Mouse (Mus musculus) liver, adult 2 months (tissue): Measurements from ENCODE around the gene Topors. TPM values are rescaled to one million over a fixed set of nuclear protein-coding genes. Genes with fewer than 3 reads are reported as not detected.

Source experiments
- DNase-seq: peaks from one replicate; pipeline ENCODE4 v3.0.0-alpha.2; 2011; ENCODE audit warnings: low read depth, low spot score; ENCODE audit errors: extremely low read depth
- H3K27ac ChIP-seq: fragments of 200-500 bp; replicated peaks from 2 replicates; pipeline ENCODE4 v1.5.1; 2012; ENCODE audit warnings: low read depth, mild to moderate bottlenecking, control low read depth, inconsistent platforms, low read length; ENCODE audit not compliant: insufficient read depth
- H3K27me3 ChIP-seq: fragments of 200-500 bp; 2 replicates; pipeline ENCODE4 v1.6.1; 2012; ENCODE audit warnings: mild to moderate bottlenecking, moderate library complexity, low read length, inconsistent platforms; ENCODE audit not compliant: control insufficient read depth, insufficient read depth
- H3K36me3 ChIP-seq: fragments of 200-500 bp; 2 replicates; pipeline ENCODE4 v1.6.1; 2012; ENCODE audit warnings: low read length, inconsistent platforms; ENCODE audit not compliant: control insufficient read depth, insufficient read depth
- H3K4me1 ChIP-seq: fragments of 200-500 bp; 2 replicates; pipeline ENCODE4 v1.6.1; 2011; ENCODE audit warnings: low read length; ENCODE audit not compliant: control insufficient read depth, insufficient read depth
- H3K4me3 ChIP-seq: fragments of 200-500 bp; 2 replicates; pipeline ENCODE4 v1.5.1; 2011; ENCODE audit warnings: low read depth, mild to moderate bottlenecking, control low read depth, low read length, moderate library complexity; ENCODE audit not compliant: insufficient read depth
- H3K79me2 ChIP-seq: fragments of 200-500 bp; 2 replicates; pipeline ENCODE4 v1.6.1; 2012; ENCODE audit warnings: inconsistent platforms, mild to moderate bottlenecking, low read length, moderate library complexity; ENCODE audit not compliant: control insufficient read depth, insufficient read depth
- H3K9ac ChIP-seq: fragments of 200-500 bp; 2 replicates; pipeline ENCODE4 v1.6.1; 2012; ENCODE audit warnings: low read depth, mild to moderate bottlenecking, control low read depth, inconsistent platforms, low read length
- CTCF ChIP-seq: fragments of 200-500 bp; IDR thresholded peaks from 2 replicates; pipeline ENCODE4 v1.5.1; 2011; ENCODE audit warnings: low read depth, low read length, control low read depth
- POLR2A ChIP-seq: fragments of 200-500 bp; IDR thresholded peaks from 2 replicates; pipeline ENCODE4 v1.6.1; 2011; ENCODE audit warnings: low read length, control low read depth; ENCODE audit not compliant: insufficient read depth; ENCODE audit errors: extremely low read depth
- WGBS: fragments of 180-500 bp; shearing (Covaris S2); methylation state at CpG from one replicate; pipeline ENCODE4 v1.1.7; 2018; 5-methylcytosine and 5-hydroxymethylcytosine counted together
- polyA plus RNA-seq: library from polyadenylated mRNA; depleted of rRNA; stranded (reverse); fragments of >200 nt; gene quantifications from 2 replicates; pipeline ENCODE4 v1.2.3, GENCODE M21; 2012; rRNA removed
- total RNA-seq: library from RNA; depleted of rRNA; stranded (reverse); fragments of >200 nt; gene quantifications from 2 replicates; pipeline ENCODE4 v1.2.3, GENCODE M21; 2014; rRNA removed

The Topors gene
- 22.4 and 23.1 TPM in 2 replicates for total RNA-seq
- polyA plus RNA-seq: 2.7 and 3.0 TPM in 2 replicates

- peak within 1 kb of the TSS; percentile 92 for H3K4me3 ChIP-seq
- DNase-seq: peak; percentile 96
- H3K4me1 ChIP-seq: peaks cover 6% of the 10 kb centered on the region
- peak within 1 kb of the TSS; percentile 94 for H3K27ac ChIP-seq
- peak; percentile 97 for TF ChIP-seq POLR2A
- TF ChIP-seq CTCF: no peak
- peaks cover 20% of the 10 kb centered on the region; the same call in 1 of the 2 replicates for H3K79me2 ChIP-seq
- H3K36me3 ChIP-seq: peaks cover 7% of the 10 kb centered on the region; the same call in 1 of the 2 replicates
- no peaks in the 10 kb centered on the region for H3K27me3 ChIP-seq
- under 1% methylated on average over 38 of the region's 38 CpGs for WGBS
- H3K9ac ChIP-seq: peak within 1 kb of the TSS; percentile 96
Measured at GRCm38 (mm10) chr4:40269430-40270032, at the start of gene Topors, which contains the start of gene Smim27. Gene Topors, minus strand, starts transcription at chr4:40269850. Gene Smim27, plus strand, starts transcription at chr4:40269579.

DNA sequence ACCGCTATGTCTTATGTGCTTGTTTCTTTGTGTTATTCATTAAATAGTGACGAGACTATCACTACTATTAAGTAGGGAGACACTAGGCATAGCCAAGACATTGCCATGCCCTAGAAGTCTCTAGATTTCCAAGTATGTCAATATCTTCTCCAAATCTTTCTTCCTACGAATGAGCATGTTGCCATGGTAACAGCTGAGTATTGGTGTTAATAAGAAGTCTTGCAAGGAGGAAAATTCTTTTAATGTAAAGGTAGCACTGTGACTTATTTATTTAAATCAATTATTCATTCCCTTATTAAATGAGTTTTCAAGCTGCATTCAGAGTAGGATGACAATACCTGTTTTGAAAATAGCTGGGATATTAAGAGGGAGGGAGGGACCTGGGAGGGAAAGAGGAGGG lies 47.8 kb upstream of the Topors start:
- TF ChIP-seq POLR2A (no peak), CTCF (no peak)
- Histone ChIP-seq H3K27me3 (0 out of 2 replicates have a peak, but pooled peaks cover 2% of the 10 kb centered on the region), H3K9ac (no peak overlapping the region), H3K27ac (no peak overlapping the region), H3K4me1 (no peaks in the 10 kb centered on the region; the same call in 1 of the 2 replicates), H3K79me2 (no peaks in the 10 kb centered on the region), H3K36me3 (no peaks in the 10 kb centered on the region), H3K4me3 (no peak overlapping the region)
- 82% methylated on average over 3 of the region's 3 CpGs for WGBS
- DNase-seq: no peak

DNA sequence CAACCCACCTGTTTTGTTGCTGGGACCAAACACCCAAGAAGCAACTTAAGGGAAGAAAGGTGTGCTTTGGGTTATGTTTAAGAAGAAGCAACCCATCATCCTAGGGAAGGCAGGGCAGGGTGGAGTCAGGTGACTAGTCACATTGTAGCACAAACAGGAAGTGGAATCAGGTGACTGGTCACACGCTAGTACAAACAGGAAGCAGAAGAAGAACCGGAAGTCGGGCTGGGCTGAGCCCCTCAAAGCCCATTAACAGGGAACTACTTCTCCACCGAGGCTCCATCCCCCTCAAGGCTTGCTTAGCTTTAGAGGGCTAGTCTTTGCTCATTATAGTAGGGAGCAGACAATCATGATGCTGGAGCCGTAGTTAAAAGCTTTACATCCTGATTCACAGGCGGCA lies 43.4 kb upstream of the Topors start:
- DNase-seq: no peak
- 69% methylated on average over 6 of the region's 6 CpGs for WGBS

GRCm38 (mm10) chr4:40312213-40312612 lies 42.6 kb upstream of the Topors start:
- 9% methylated on average over 1 of the region's 1 CpGs for WGBS
- H3K79me2 ChIP-seq: no peaks in the 10 kb centered on the region
- no peaks in the 10 kb centered on the region for H3K36me3 ChIP-seq
- H3K4me3 ChIP-seq: no peak overlapping the region
- no peak for DNase-seq
- TF ChIP-seq POLR2A (no peak), CTCF (no peak)
- H3K27ac ChIP-seq: no peak overlapping the region
- H3K4me1 ChIP-seq: no peaks in the 10 kb centered on the region; the same call in 1 of the 2 replicates
- H3K27me3 ChIP-seq: peaks cover 6% of the 10 kb centered on the region; the same call in 1 of the 2 replicates
- H3K9ac ChIP-seq: no peak overlapping the region

More for the DNA sequence above, 43.4 kb upstream of the Topors start:
- no peak overlapping the region for H3K4me3 ChIP-seq
- H3K27ac ChIP-seq: no peak overlapping the region
- H3K27me3 ChIP-seq: 0 out of 2 replicates have a peak, but pooled peaks cover 4% of the 10 kb centered on the region
- TF ChIP-seq POLR2A (no peak), CTCF (no peak)
- no peaks in the 10 kb centered on the region; the same call in 1 of the 2 replicates for H3K4me1 ChIP-seq
- H3K36me3 ChIP-seq: no peaks in the 10 kb centered on the region
- no peaks in the 10 kb centered on the region for H3K79me2 ChIP-seq
- no peak overlapping the region for H3K9ac ChIP-seq

GRCm38 (mm10) chr4:40310796-40311383 lies 41.2 kb upstream of the Topors start:
- Histone ChIP-seq H3K36me3 (no peaks in the 10 kb centered on the region), H3K79me2 (no peaks in the 10 kb centered on the region), H3K9ac (no peak overlapping the region), H3K4me1 (no peaks in the 10 kb centered on the region; the same call in 1 of the 2 replicates), H3K27me3 (peaks cover 5% of the 10 kb centered on the region; the same call in 1 of the 2 replicates), H3K27ac (no peak overlapping the region), H3K4me3 (no peak overlapping the region)
- no peak for DNase-seq
- TF ChIP-seq POLR2A (no peak), CTCF (no peak)
- WGBS: 77% methylated on average over 11 of the region's 11 CpGs

DNA sequence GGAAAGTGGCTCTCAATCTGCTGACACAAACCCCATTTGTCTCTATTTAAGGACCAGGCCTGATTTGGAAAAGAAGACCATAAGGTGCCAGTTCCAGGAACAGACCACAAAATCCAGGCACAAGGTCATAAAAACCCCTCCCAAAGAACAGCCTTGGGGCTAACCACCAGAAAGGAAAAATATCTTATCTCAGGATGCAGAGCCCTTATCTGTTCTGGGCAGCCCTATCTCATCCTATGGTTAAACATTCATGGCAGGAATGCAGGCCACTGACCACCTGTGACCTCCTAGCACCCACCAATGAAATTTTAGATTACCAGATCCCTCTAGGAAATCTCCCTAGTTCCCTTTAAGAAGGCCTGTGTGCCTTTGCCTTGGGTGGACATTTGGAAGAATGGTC lies 40.0 kb upstream of the Topors start:
- Histone ChIP-seq H3K79me2 (no peaks in the 10 kb centered on the region), H3K4me1 (no peaks in the 10 kb centered on the region), H3K27ac (no peak overlapping the region), H3K27me3 (peaks cover 4% of the 10 kb centered on the region; the same call in 1 of the 2 replicates), H3K4me3 (no peak overlapping the region), H3K9ac (no peak overlapping the region), H3K36me3 (no peaks in the 10 kb centered on the region)
- no peak for DNase-seq
- no peak for TF ChIP-seq CTCF
- no peak for TF ChIP-seq POLR2A
